Mouse (Mus musculus): ENCODE measurements at regions not wholly inside any gene's neighbourhood (a gene's known extent, or its start where the extent isn't known, plus 50 kb on each side); places are given as distances from the start of the nearest gene placed in this dataset.

- no peak for TF ChIP-seq TCF12 (IDR thresholded peaks at IDR 0.05; ENCODE audit: insufficient read depth, poor library complexity, severe bottlenecking)
- no peak for TF ChIP-seq POLR2A (IDR thresholded peaks at IDR 0.05; ENCODE audit: insufficient read length, low read depth)
- no peak for TF ChIP-seq TCF3 (IDR thresholded peaks at IDR 0.05; ENCODE audit: insufficient read length, low read depth)
- no peak for TF ChIP-seq POLR2AphosphoS2 (IDR thresholded peaks at IDR 0.05; ENCODE audit: insufficient read length, low read depth)
- no peak for TF ChIP-seq MYOD1 (IDR thresholded peaks at IDR 0.05; ENCODE audit: control insufficient read depth in 1 of 3, insufficient read length in 2 of 3, low read depth in 2 of 3)
Observed at GRCm38 (mm10) chr8:9029156-9029555, 338.8 kb upstream of the Arglu1 start.
